Mouse (Mus musculus): ENCODE measurements around the gene Dmrt3. TPM values are rescaled to one million over a fixed set of nuclear protein-coding genes. Genes with fewer than 3 reads are reported as not detected.

Gene Dmrt3
- 21.8 and 23.8 TPM in 2 replicates for polyA plus RNA-seq (2014; fragmentation: Nextera tagmentation; extraction: Ambion mirVana)

DNA sequence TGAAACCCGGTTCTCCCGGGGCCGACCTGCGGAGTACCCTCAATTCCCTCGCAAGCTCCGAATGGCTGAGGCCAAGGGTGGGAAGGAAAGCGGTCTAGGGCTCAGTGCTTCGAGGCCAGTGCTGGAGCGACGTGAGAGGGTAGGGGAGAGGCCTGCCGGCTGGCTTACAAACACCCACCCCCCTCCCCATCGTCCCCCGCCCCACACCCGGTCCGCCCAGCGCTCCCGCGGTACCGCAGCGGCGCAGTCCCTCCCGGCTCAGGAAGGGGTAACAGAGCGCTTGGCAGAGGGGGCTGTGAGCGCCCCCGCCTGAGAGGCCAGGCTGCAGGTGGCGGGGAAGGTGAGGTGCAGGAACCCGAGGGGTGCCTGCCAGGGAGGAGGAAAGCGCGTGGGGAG, at the start of gene Dmrt3:
Gene Dmrt3, plus strand, starts transcription at position 287 of the 396 bp plus-strand sequence.
- H3K4me1 ChIP-seq (replicated peaks; ENCODE audit: control insufficient read depth, insufficient read depth, low read length) = peaks cover 22% of the 10 kb centered on the region
- peak within 1 kb of the TSS; percentile 57 for H3K4me2 ChIP-seq (ENCODE audit: low read depth, low read length, severe bottlenecking)
- WGBS = under 1% methylated on average over 28 of the region's 29 CpGs
- peak within 1 kb of the TSS; percentile 65 for H3K4me3 ChIP-seq (ENCODE audit: low read depth, low read length)
- H3K27ac ChIP-seq (ENCODE audit: low read depth, low read length) = peak within 1 kb of the TSS; percentile 88
- DNase-seq (ENCODE audit: low spot score) = peak; percentile 88
- ATAC-seq (replicated peaks; ENCODE audit: low FRiP score) = peak; percentile 70
- no peaks in the 10 kb centered on the region for H3K9me3 ChIP-seq (ENCODE audit: control insufficient read depth, low read length)
- no peaks in the 10 kb centered on the region for H3K36me3 ChIP-seq (ENCODE audit: control insufficient read depth, insufficient read depth, low read length)
- H3K27me3 ChIP-seq (ENCODE audit: control insufficient read depth, insufficient read depth, low read length) = peaks cover 68% of the 10 kb centered on the region
- peak within 1 kb of the TSS; percentile 91 for H3K9ac ChIP-seq (ENCODE audit: low read length)

GRCm38 (mm10) chr19:25564430-25564829, 45.7 kb upstream of the Dmrt3 start:
- ATAC-seq (replicated peaks; ENCODE audit: low FRiP score) (no peak), DNase-seq (ENCODE audit: low spot score) (no peak)
- Histone ChIP-seq H3K36me3 (ENCODE audit: control insufficient read depth, insufficient read depth, low read length) (no peaks in the 10 kb centered on the region), H3K9me3 (ENCODE audit: control insufficient read depth, low read length) (no peaks in the 10 kb centered on the region), H3K9ac (ENCODE audit: low read length) (no peak overlapping the region), H3K4me1 (replicated peaks; ENCODE audit: control insufficient read depth, insufficient read depth, low read length) (no peaks in the 10 kb centered on the region), H3K27ac (ENCODE audit: low read depth, low read length) (no peak overlapping the region), H3K4me3 (ENCODE audit: low read depth, low read length) (no peak overlapping the region), H3K27me3 (ENCODE audit: control insufficient read depth, insufficient read depth, low read length) (no peaks in the 10 kb centered on the region), H3K4me2 (ENCODE audit: low read depth, low read length, severe bottlenecking) (no peak overlapping the region)
- 90% methylated on average over 12 of the region's 12 CpGs for WGBS

DNA sequence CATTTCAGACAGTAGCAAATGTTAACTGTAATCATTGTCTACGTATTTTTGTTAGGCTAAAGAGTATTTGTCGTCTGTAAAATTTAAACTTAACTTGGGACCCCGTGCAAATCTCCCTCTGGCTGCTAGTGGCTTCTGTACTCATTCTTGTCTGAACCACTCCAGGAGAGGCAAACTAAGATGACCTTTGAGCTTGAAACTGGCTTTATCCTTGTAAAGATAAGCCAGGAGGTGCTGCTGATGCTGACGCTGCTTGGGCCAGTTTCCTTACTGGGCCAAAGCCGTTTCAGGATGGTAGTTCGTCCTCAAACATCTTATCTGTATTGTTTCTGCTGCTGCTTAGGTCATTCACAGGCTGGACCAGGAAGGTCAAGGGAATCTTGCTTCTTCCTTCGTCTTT, 40.3 kb upstream of the Dmrt3 start:
- H3K27me3 ChIP-seq (ENCODE audit: control insufficient read depth, insufficient read depth, low read length) = no peaks in the 10 kb centered on the region
- 82% methylated on average over 7 of the region's 7 CpGs for WGBS
- ATAC-seq (replicated peaks; ENCODE audit: low FRiP score) (no peak), DNase-seq (ENCODE audit: low spot score) (no peak)
- no peak overlapping the region for H3K27ac ChIP-seq (ENCODE audit: low read depth, low read length)
- no peak overlapping the region for H3K9ac ChIP-seq (ENCODE audit: low read length)
- H3K9me3 ChIP-seq (ENCODE audit: control insufficient read depth, low read length) = no peaks in the 10 kb centered on the region
- no peak overlapping the region for H3K4me2 ChIP-seq (ENCODE audit: low read depth, low read length, severe bottlenecking)
- H3K4me3 ChIP-seq (ENCODE audit: low read depth, low read length) = no peak overlapping the region
- H3K36me3 ChIP-seq (ENCODE audit: control insufficient read depth, insufficient read depth, low read length) = no peaks in the 10 kb centered on the region
- peaks cover 2% of the 10 kb centered on the region; the same call in 1 of the 2 replicates for H3K4me1 ChIP-seq (replicated peaks; ENCODE audit: control insufficient read depth, insufficient read depth, low read length)

GRCm38 (mm10) chr19:25574431-25574830, 35.7 kb upstream of the Dmrt3 start:
- Histone ChIP-seq H3K36me3 (ENCODE audit: control insufficient read depth, insufficient read depth, low read length) (no peaks in the 10 kb centered on the region), H3K4me3 (ENCODE audit: low read depth, low read length) (no peak overlapping the region), H3K4me1 (replicated peaks; ENCODE audit: control insufficient read depth, insufficient read depth, low read length) (peaks cover 7% of the 10 kb centered on the region; the same call in 1 of the 2 replicates), H3K27me3 (ENCODE audit: control insufficient read depth, insufficient read depth, low read length) (no peaks in the 10 kb centered on the region), H3K9me3 (ENCODE audit: control insufficient read depth, low read length) (no peaks in the 10 kb centered on the region), H3K4me2 (ENCODE audit: low read depth, low read length, severe bottlenecking) (no peak overlapping the region), H3K9ac (ENCODE audit: low read length) (no peak overlapping the region), H3K27ac (ENCODE audit: low read depth, low read length) (no peak overlapping the region)
- no peak for ATAC-seq (replicated peaks; ENCODE audit: low FRiP score)
- DNase-seq (ENCODE audit: low spot score) = no peak
- 56% methylated on average over 10 of the region's 10 CpGs for WGBS

DNA sequence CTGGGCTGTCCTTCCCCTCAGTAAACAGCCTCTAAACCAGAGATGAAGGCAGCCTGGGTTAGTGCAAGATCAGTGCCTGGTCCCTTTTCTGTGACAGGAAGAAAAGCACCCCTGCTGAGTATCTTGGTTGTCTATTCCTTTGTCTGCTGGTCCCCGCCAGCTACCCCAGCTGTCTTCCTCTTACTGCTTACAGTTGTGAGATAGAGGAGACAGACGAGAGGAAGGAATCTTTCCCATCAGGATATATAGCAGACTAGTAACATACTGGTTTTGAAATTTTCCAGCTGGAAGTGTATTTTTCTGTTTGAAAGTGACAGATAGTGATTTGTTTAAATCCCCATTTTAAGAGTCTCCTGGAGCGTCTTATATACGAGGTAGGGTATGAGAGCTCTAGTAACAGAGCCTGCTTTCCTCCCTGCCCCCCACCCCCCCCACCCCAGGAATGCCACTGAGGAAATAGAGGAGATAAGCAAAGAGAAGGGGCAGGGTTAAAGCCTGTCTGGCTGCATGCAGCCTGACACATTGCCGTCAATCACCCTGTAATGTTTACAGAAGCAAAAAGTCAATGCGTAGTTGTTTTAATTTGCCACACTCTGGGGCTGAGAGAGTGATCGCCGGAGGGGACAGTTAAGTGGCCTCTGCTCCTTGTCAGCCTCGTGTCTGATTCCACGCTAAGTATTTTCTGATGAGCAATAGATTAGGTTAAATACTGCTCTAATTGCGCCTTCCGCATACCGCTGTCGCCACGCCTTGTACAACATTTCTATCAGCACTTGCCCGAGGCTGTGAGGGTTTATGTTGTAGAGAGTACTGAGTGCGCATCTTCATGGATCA, 34.9 kb upstream of the Dmrt3 start:
- Histone ChIP-seq H3K4me2 (ENCODE audit: low read depth, low read length, severe bottlenecking) (0 out of 2 replicates have a peak overlapping the region, but pooled peaks have one; percentile 5), H3K9me3 (ENCODE audit: control insufficient read depth, low read length) (no peaks in the 10 kb centered on the region), H3K27ac (ENCODE audit: low read depth, low read length) (no peak overlapping the region), H3K4me1 (replicated peaks; ENCODE audit: control insufficient read depth, insufficient read depth, low read length) (peaks cover 7% of the 10 kb centered on the region; the same call in 1 of the 2 replicates), H3K9ac (ENCODE audit: low read length) (no peak overlapping the region), H3K27me3 (ENCODE audit: control insufficient read depth, insufficient read depth, low read length) (no peaks in the 10 kb centered on the region), H3K4me3 (ENCODE audit: low read depth, low read length) (no peak overlapping the region), H3K36me3 (ENCODE audit: control insufficient read depth, insufficient read depth, low read length) (no peaks in the 10 kb centered on the region)
- ATAC-seq (replicated peaks; ENCODE audit: low FRiP score) (no peak), DNase-seq (ENCODE audit: low spot score) (peak; percentile 53)
- 12% methylated on average over 17 of the region's 17 CpGs for WGBS

DNA sequence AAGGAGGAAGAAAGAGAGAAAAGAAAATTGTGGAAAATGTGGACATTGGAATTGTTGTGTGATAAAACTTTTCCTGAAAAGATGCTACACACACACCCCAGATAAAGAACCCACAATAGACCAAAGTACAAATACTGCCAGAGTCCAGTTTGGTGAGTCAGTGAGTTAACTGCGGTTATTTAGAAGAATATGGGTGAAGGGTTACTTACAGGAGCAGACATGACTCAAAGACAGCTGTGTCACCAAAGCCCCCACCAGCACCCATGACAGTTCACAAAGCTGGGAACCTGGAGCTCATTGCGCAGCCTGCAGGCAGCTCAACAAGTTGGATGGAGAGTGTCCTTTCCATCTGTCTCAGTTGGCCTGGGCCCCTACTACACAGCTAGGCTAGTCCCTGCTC, 31.7 kb upstream of the Dmrt3 start:
- WGBS = 98% methylated on average over 2 of the region's 2 CpGs
- H3K4me3 ChIP-seq (ENCODE audit: low read depth, low read length) = no peak overlapping the region
- no peak overlapping the region for H3K9ac ChIP-seq (ENCODE audit: low read length)
- no peaks in the 10 kb centered on the region for H3K36me3 ChIP-seq (ENCODE audit: control insufficient read depth, insufficient read depth, low read length)
- no peaks in the 10 kb centered on the region for H3K27me3 ChIP-seq (ENCODE audit: control insufficient read depth, insufficient read depth, low read length)
- H3K4me2 ChIP-seq (ENCODE audit: low read depth, low read length, severe bottlenecking) = no peak overlapping the region
- H3K4me1 ChIP-seq (replicated peaks; ENCODE audit: control insufficient read depth, insufficient read depth, low read length) = peaks cover 7% of the 10 kb centered on the region; the same call in 1 of the 2 replicates
- no peaks in the 10 kb centered on the region for H3K9me3 ChIP-seq (ENCODE audit: control insufficient read depth, low read length)
- ATAC-seq (replicated peaks; ENCODE audit: low FRiP score) = no peak
- no peak for DNase-seq (ENCODE audit: low spot score)
- no peak overlapping the region for H3K27ac ChIP-seq (ENCODE audit: low read depth, low read length)

GRCm38 (mm10) chr19:25579440-25579839, 30.7 kb upstream of the Dmrt3 start:
- Histone ChIP-seq H3K4me1 (replicated peaks; ENCODE audit: control insufficient read depth, insufficient read depth, low read length) (peaks cover 7% of the 10 kb centered on the region; the same call in 1 of the 2 replicates), H3K36me3 (ENCODE audit: control insufficient read depth, insufficient read depth, low read length) (no peaks in the 10 kb centered on the region), H3K27ac (ENCODE audit: low read depth, low read length) (no peak overlapping the region), H3K4me3 (ENCODE audit: low read depth, low read length) (no peak overlapping the region), H3K4me2 (ENCODE audit: low read depth, low read length, severe bottlenecking) (no peak overlapping the region), H3K27me3 (ENCODE audit: control insufficient read depth, insufficient read depth, low read length) (no peaks in the 10 kb centered on the region), H3K9me3 (ENCODE audit: control insufficient read depth, low read length) (no peaks in the 10 kb centered on the region), H3K9ac (ENCODE audit: low read length) (no peak overlapping the region)
- DNase-seq (ENCODE audit: low spot score) (no peak), ATAC-seq (replicated peaks; ENCODE audit: low FRiP score) (no peak)
- 83% methylated on average over 2 of the region's 2 CpGs for WGBS

DNA sequence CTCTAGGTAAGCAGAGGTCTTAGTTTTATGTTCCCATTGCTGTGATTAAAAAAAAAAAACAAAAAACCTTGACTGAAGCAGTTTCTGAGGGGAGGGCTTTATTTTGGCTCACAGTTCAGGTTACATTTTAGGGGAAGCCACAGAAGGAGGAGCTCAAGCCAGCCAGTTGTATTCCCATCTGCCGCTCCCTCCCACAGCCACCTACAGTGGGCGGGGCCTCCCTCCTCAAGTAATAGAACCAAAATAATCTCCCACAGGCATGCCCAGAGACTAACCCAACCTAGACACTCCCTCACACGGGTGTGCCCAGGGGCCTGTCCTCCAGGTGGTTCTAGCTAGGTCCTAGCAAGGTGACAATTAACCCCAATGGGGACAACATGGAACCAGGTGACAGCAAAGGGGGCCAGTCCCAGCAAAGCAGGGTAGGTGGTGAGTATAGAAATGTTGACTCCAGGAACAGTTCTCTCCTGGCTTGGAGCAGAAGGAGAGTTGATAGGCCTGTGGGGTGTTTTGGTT, 12.3 kb upstream of the Dmrt3 start:
- Histone ChIP-seq H3K4me3 (ENCODE audit: low read depth, low read length) (no peak overlapping the region), H3K9me3 (ENCODE audit: control insufficient read depth, low read length) (no peaks in the 10 kb centered on the region), H3K27me3 (ENCODE audit: control insufficient read depth, insufficient read depth, low read length) (peaks cover 24% of the 10 kb centered on the region), H3K36me3 (ENCODE audit: control insufficient read depth, insufficient read depth, low read length) (no peaks in the 10 kb centered on the region), H3K9ac (ENCODE audit: low read length) (no peak overlapping the region), H3K4me2 (ENCODE audit: low read depth, low read length, severe bottlenecking) (no peak overlapping the region), H3K27ac (ENCODE audit: low read depth, low read length) (no peak overlapping the region; the same call in 1 of the 2 replicates), H3K4me1 (replicated peaks; ENCODE audit: control insufficient read depth, insufficient read depth, low read length) (no peaks in the 10 kb centered on the region)
- ATAC-seq (replicated peaks; ENCODE audit: low FRiP score) (0 out of 2 replicates have a peak, but pooled peaks have one; percentile 19), DNase-seq (ENCODE audit: low spot score) (no peak)
- 50% methylated on average over 3 of the region's 3 CpGs for WGBS
